Mouse (Mus musculus): Measurements from ENCODE around the gene Rab11b. TPM values are rescaled to one million over a fixed set of nuclear protein-coding genes. Genes with fewer than 3 reads are reported as not detected.

Gene Rab11b
- total RNA-seq, 1 experiment from 2014 or later: 280 TPM

GRCm38 (mm10) chr17:33717982-33718381 lies 42.3 kb downstream of the Rab11b start:
- DNase-seq: no peak

- no peak for DNase-seq
Measured at GRCm38 (mm10) chr17:33717246-33717645, 43.1 kb downstream of the Rab11b start.

- DNase-seq: no peak
Measured at GRCm38 (mm10) chr17:33714779-33715178, 45.6 kb downstream of the Rab11b start.

- DNase-seq: no peak
Measured at GRCm38 (mm10) chr17:33713271-33713670, 47.1 kb downstream of the Rab11b start.

GRCm38 (mm10) chr17:33709834-33710233 lies 50.5 kb downstream of the Rab11b start:
- no peak for DNase-seq

GRCm38 (mm10) chr17:33703091-33703490 lies 57.2 kb downstream of the Rab11b start:
- DNase-seq: no peak

GRCm38 (mm10) chr17:33702178-33702577 lies 58.2 kb downstream of the Rab11b start:
- no peak for DNase-seq

- no peak for DNase-seq
Measured at GRCm38 (mm10) chr17:33695471-33695870, 64.9 kb downstream of the Rab11b start.

Other genes starting within 250 kb of the Rab11b start
- gene Adamts10, start 236.3 kb downstream of the Rab11b start, total RNA-seq (2021): 46.2 and 54.1 TPM in 2 replicates
- 1.7 and 3.8 TPM in 2 replicates for gene Myo1f, start 204.8 kb downstream of the Rab11b start, total RNA-seq (2021)
- gene Zfp414, start 131.4 kb downstream of the Rab11b start, total RNA-seq (2021): 41.1 and 49.7 TPM in 2 replicates
- 0.67 and 0.97 TPM in 2 replicates for gene Pram1, start 122.5 kb downstream of the Rab11b start, total RNA-seq (2021)
- gene Hnrnpm, start 73.7 kb downstream of the Rab11b start, total RNA-seq (2021): 202 and 208 TPM in 2 replicates
- 113 and 117 TPM in 2 replicates for gene March2, start 41.9 kb downstream of the Rab11b start, total RNA-seq (2021)
- 50.0 and 57.7 TPM in 2 replicates for gene Angptl4, start 21.3 kb upstream of the Rab11b start, total RNA-seq (2021)
- 82.9 and 109 TPM in 2 replicates for gene Kank3, start 50.0 kb upstream of the Rab11b start, total RNA-seq (2021)
- gene Rps28, start 64.0 kb upstream of the Rab11b start, total RNA-seq (2021): 1,302 and 1,448 TPM in 2 replicates
- 475 and 496 TPM in 2 replicates for gene Ndufa7, start 64.0 kb upstream of the Rab11b start, total RNA-seq (2021)
- gene Cd320, start 82.6 kb upstream of the Rab11b start, total RNA-seq (2021): 27.0 and 40.5 TPM in 2 replicates
- not detected in 2 replicates for gene Gm7029, start 113.3 kb upstream of the Rab11b start, total RNA-seq (2021)
- 7.0 and 11.3 TPM in 2 replicates for gene Kifc1, start 130.1 kb upstream of the Rab11b start, total RNA-seq (2021)
- gene Platr17, start 144.6 kb upstream of the Rab11b start, total RNA-seq (2021): not detected in 2 replicates
- gene Daxx, start 148.9 kb upstream of the Rab11b start, total RNA-seq (2021): 35.2 and 36.4 TPM in 2 replicates
- gene Tapbp, start 155.4 kb upstream of the Rab11b start, total RNA-seq (2021): 101 and 166 TPM in 2 replicates
- 27.4 and 38.8 TPM in 2 replicates for gene Zbtb22, start 155.4 kb upstream of the Rab11b start, total RNA-seq (2021)
- gene Rgl2, start 169.0 kb upstream of the Rab11b start, total RNA-seq (2021): 68.9 and 72.7 TPM in 2 replicates
- gene Pfdn6, start 179.8 kb upstream of the Rab11b start, total RNA-seq (2021): 101 and 102 TPM in 2 replicates
- 38.7 and 40.4 TPM in 2 replicates for gene Wdr46, start 180.1 kb upstream of the Rab11b start, total RNA-seq (2021)
- gene B3galt4, start 191.0 kb upstream of the Rab11b start, total RNA-seq (2021): 8.5 and 8.9 TPM in 2 replicates
- 57.4 and 70.0 TPM in 2 replicates for gene Vps52, start 195.3 kb upstream of the Rab11b start, total RNA-seq (2021)
- gene Rps18, start 195.5 kb upstream of the Rab11b start, total RNA-seq (2021): 630 and 736 TPM in 2 replicates
- gene H2-K1, start 239.8 kb upstream of the Rab11b start, total RNA-seq (2021): 321 and 327 TPM in 2 replicates

Measured in adrenal gland, postnatal 25 days (tissue).